Mouse (Mus musculus): ENCODE measurements around the gene Morc1. TPM values are rescaled to one million over a fixed set of nuclear protein-coding genes. Genes with fewer than 3 reads are reported as not detected.
A peak's percentile ranks its signal among the peaks of the same experiment; 100 is the strongest.

The Morc1 gene
- polyA plus RNA-seq, 1 experiment from 2014 or later: 0.16 TPM

GRCm38 (mm10) chr16:48516776-48517499, 85.9 kb downstream of the Morc1 start:
- H3K4me1 ChIP-seq (replicated peaks; ENCODE audit: control insufficient read depth, insufficient read depth, low read length): no peaks in the 10 kb centered on the region
- H3K27ac ChIP-seq (ENCODE audit: low read depth, low read length): no peak overlapping the region
- whole genome bisulfite sequencing: 64% methylated on average over 5 of the region's 5 CpGs
- no peak for TF ChIP-seq CTCF (IDR thresholded peaks at IDR 0.05; ENCODE audit: low read depth)
- no peaks in the 10 kb centered on the region for H3K27me3 ChIP-seq (replicated peaks; ENCODE audit: control insufficient read depth, insufficient read depth, low read length)
- no peaks in the 10 kb centered on the region for H3K9me3 ChIP-seq (ENCODE audit: control insufficient read depth)
- H3K36me3 ChIP-seq (ENCODE audit: control insufficient read depth, insufficient read depth): no peaks in the 10 kb centered on the region
- no peak overlapping the region for H3K9ac ChIP-seq (ENCODE audit: low read depth, low read length)
- no peak overlapping the region for H3K4me3 ChIP-seq (ENCODE audit: low read depth, low read length)
- no peak overlapping the region for H3K4me2 ChIP-seq (replicated peaks; ENCODE audit: low read depth)
- ATAC-seq: no peak

- no peak overlapping the region for H3K4me3 ChIP-seq (ENCODE audit: low read depth, low read length)
- H3K36me3 ChIP-seq (ENCODE audit: control insufficient read depth, insufficient read depth): no peaks in the 10 kb centered on the region
- no peak for TF ChIP-seq CTCF (IDR thresholded peaks at IDR 0.05; ENCODE audit: low read depth)
- no peak for ATAC-seq
- no peaks in the 10 kb centered on the region for H3K9me3 ChIP-seq (ENCODE audit: control insufficient read depth)
- no peak overlapping the region for H3K4me2 ChIP-seq (replicated peaks; ENCODE audit: low read depth)
- no peak overlapping the region for H3K27ac ChIP-seq (ENCODE audit: low read depth, low read length)
- no peaks in the 10 kb centered on the region for H3K4me1 ChIP-seq (replicated peaks; ENCODE audit: control insufficient read depth, insufficient read depth, low read length)
- no peaks in the 10 kb centered on the region for H3K27me3 ChIP-seq (replicated peaks; ENCODE audit: control insufficient read depth, insufficient read depth, low read length)
- no peak overlapping the region for H3K9ac ChIP-seq (ENCODE audit: low read depth, low read length)
These were observed 88.5 kb downstream of the Morc1 start for GRCm38 (mm10) chr16:48519569-48519968.

GRCm38 (mm10) chr16:48537108-48537507, 106.1 kb downstream of the Morc1 start:
- Histone ChIP-seq H3K4me3 (ENCODE audit: low read depth, low read length) (no peak overlapping the region), H3K4me2 (replicated peaks; ENCODE audit: low read depth) (no peak overlapping the region), H3K27ac (ENCODE audit: low read depth, low read length) (no peak overlapping the region), H3K4me1 (replicated peaks; ENCODE audit: control insufficient read depth, insufficient read depth, low read length) (no peaks in the 10 kb centered on the region), H3K9me3 (ENCODE audit: control insufficient read depth) (no peaks in the 10 kb centered on the region), H3K36me3 (ENCODE audit: control insufficient read depth, insufficient read depth) (no peaks in the 10 kb centered on the region), H3K9ac (ENCODE audit: low read depth, low read length) (no peak overlapping the region), H3K27me3 (replicated peaks; ENCODE audit: control insufficient read depth, insufficient read depth, low read length) (no peaks in the 10 kb centered on the region)
- no peak for TF ChIP-seq CTCF (IDR thresholded peaks at IDR 0.05; ENCODE audit: low read depth)
- 82% methylated on average over 5 of the region's 5 CpGs for WGBS
- ATAC-seq: no peak

- H3K9me3 ChIP-seq (ENCODE audit: control insufficient read depth): no peaks in the 10 kb centered on the region
- H3K27ac ChIP-seq (ENCODE audit: low read depth, low read length): no peak overlapping the region
- no peaks in the 10 kb centered on the region for H3K27me3 ChIP-seq (replicated peaks; ENCODE audit: control insufficient read depth, insufficient read depth, low read length)
- no peak overlapping the region for H3K4me2 ChIP-seq (replicated peaks; ENCODE audit: low read depth)
- H3K4me3 ChIP-seq (ENCODE audit: low read depth, low read length): no peak overlapping the region
- no peak for TF ChIP-seq CTCF (IDR thresholded peaks at IDR 0.05; ENCODE audit: low read depth)
- no peaks in the 10 kb centered on the region for H3K36me3 ChIP-seq (ENCODE audit: control insufficient read depth, insufficient read depth)
- H3K4me1 ChIP-seq (replicated peaks; ENCODE audit: control insufficient read depth, insufficient read depth, low read length): no peaks in the 10 kb centered on the region
- H3K9ac ChIP-seq (ENCODE audit: low read depth, low read length): no peak overlapping the region
- no peak for ATAC-seq
- WGBS: 60% methylated on average over 11 of the region's 11 CpGs
These were observed 131.4 kb downstream of the Morc1 start for GRCm38 (mm10) chr16:48562290-48563080.

GRCm38 (mm10) chr16:48570354-48570753, 139.3 kb downstream of the Morc1 start:
- Histone ChIP-seq H3K36me3 (ENCODE audit: control insufficient read depth, insufficient read depth) (no peaks in the 10 kb centered on the region), H3K4me3 (ENCODE audit: low read depth, low read length) (no peak overlapping the region), H3K4me2 (replicated peaks; ENCODE audit: low read depth) (no peak overlapping the region), H3K4me1 (replicated peaks; ENCODE audit: control insufficient read depth, insufficient read depth, low read length) (no peaks in the 10 kb centered on the region), H3K9ac (ENCODE audit: low read depth, low read length) (no peak overlapping the region), H3K27me3 (replicated peaks; ENCODE audit: control insufficient read depth, insufficient read depth, low read length) (no peaks in the 10 kb centered on the region), H3K27ac (ENCODE audit: low read depth, low read length) (no peak overlapping the region), H3K9me3 (ENCODE audit: control insufficient read depth) (no peaks in the 10 kb centered on the region)
- ATAC-seq: peak; percentile 64; the same call in 1 of the 2 replicates
- WGBS: 17% methylated on average over 9 of the region's 9 CpGs
- TF ChIP-seq CTCF (IDR thresholded peaks at IDR 0.05; ENCODE audit: low read depth): peak; percentile 94

- Histone ChIP-seq H3K9me3 (ENCODE audit: control insufficient read depth) (no peaks in the 10 kb centered on the region), H3K27me3 (replicated peaks; ENCODE audit: control insufficient read depth, insufficient read depth, low read length) (no peaks in the 10 kb centered on the region), H3K4me2 (replicated peaks; ENCODE audit: low read depth) (no peak overlapping the region), H3K36me3 (ENCODE audit: control insufficient read depth, insufficient read depth) (no peaks in the 10 kb centered on the region), H3K4me3 (ENCODE audit: low read depth, low read length) (no peak overlapping the region), H3K4me1 (replicated peaks; ENCODE audit: control insufficient read depth, insufficient read depth, low read length) (no peaks in the 10 kb centered on the region), H3K9ac (ENCODE audit: low read depth, low read length) (no peak overlapping the region), H3K27ac (ENCODE audit: low read depth, low read length) (no peak overlapping the region)
- TF ChIP-seq CTCF (IDR thresholded peaks at IDR 0.05; ENCODE audit: low read depth): no peak
- 79% methylated on average over 5 of the region's 5 CpGs for WGBS
- no peak for ATAC-seq
These were observed 143.0 kb downstream of the Morc1 start for GRCm38 (mm10) chr16:48574072-48574471.
